Mouse (Mus musculus) ovary, postnatal 10 days (tissue): ENCODE results near the gene Insr.
"Not testable (repeated sequence)": the region's sequence is repeated elsewhere in the genome, so short reads cannot be mapped to it uniquely, and the experiment has no call there.

Source experiments
- DNase-seq: peaks from one replicate; pipeline ENCODE4 v3.0.0; 2022; ENCODE audit warnings: low spot score

Insr gene

GRCm38 (mm10) chr8:3230118-3231060, 49.0 kb downstream of the Insr start:
- no peak for DNase-seq

GRCm38 (mm10) chr8:3227423-3227822, 52.0 kb downstream of the Insr start:
- no peak for DNase-seq

GRCm38 (mm10) chr8:3225731-3226130, 53.7 kb downstream of the Insr start:
- no peak for DNase-seq

GRCm38 (mm10) chr8:3225184-3225583, 54.2 kb downstream of the Insr start:
- DNase-seq, result no peak

- DNase-seq, result no peak
Observed at GRCm38 (mm10) chr8:3222636-3222965, 56.8 kb downstream of the Insr start.

GRCm38 (mm10) chr8:3221960-3222635, 57.3 kb downstream of the Insr start:
- DNase-seq, result no peak

GRCm38 (mm10) chr8:3221047-3221959, 58.1 kb downstream of the Insr start:
- peak; percentile 53 for DNase-seq

GRCm38 (mm10) chr8:3220502-3220901, 58.9 kb downstream of the Insr start:
- DNase-seq, result no peak

- DNase-seq, result no peak
Observed at GRCm38 (mm10) chr8:3219921-3220411, 59.5 kb downstream of the Insr start.

- no peak for DNase-seq
Observed at GRCm38 (mm10) chr8:3219266-3219665, 60.2 kb downstream of the Insr start.

- no peak for DNase-seq
Observed at GRCm38 (mm10) chr8:3216541-3217092, 62.8 kb downstream of the Insr start.

GRCm38 (mm10) chr8:3215561-3215960, 63.9 kb downstream of the Insr start:
- DNase-seq, result no peak

- no peak for DNase-seq
Observed at GRCm38 (mm10) chr8:3214601-3215000, 64.8 kb downstream of the Insr start.

- no peak for DNase-seq
Observed at GRCm38 (mm10) chr8:3211456-3211855, 68.0 kb downstream of the Insr start.

GRCm38 (mm10) chr8:3209960-3210359, 69.5 kb downstream of the Insr start:
- no peak for DNase-seq

- DNase-seq, result no peak
Observed at GRCm38 (mm10) chr8:3209268-3209667, 70.1 kb downstream of the Insr start.

GRCm38 (mm10) chr8:3208729-3209128, 70.7 kb downstream of the Insr start:
- DNase-seq, result no peak

GRCm38 (mm10) chr8:3204758-3205443, 74.5 kb downstream of the Insr start:
- DNase-seq, result no peak

- no peak for DNase-seq
Observed at GRCm38 (mm10) chr8:3202792-3203191, 76.6 kb downstream of the Insr start.

GRCm38 (mm10) chr8:3194297-3194696, 85.1 kb downstream of the Insr start:
- DNase-seq, result not testable (repeated sequence)

GRCm38 (mm10) chr8:3191006-3191405, 88.4 kb downstream of the Insr start:
- no peak for DNase-seq
